Mouse (Mus musculus) heart, postnatal 14 days (tissue): Measurements from ENCODE around the gene Sept12. TPM values are rescaled to one million over a fixed set of nuclear protein-coding genes. Genes with fewer than 3 reads are reported as not detected.

Experiments
- DNase-seq, 2 experiments: peaks; one replicate each; pipeline ENCODE4 v3.0.0; 2021 to 2022
- intact Hi-C: fragments of 180-260 bp; cut with DNase I; formaldehyde crosslinking; loops from one replicate; pipeline ENCODE4 v1.15.1; 2025
- long read RNA-seq, 2 experiments: library from polyadenylated mRNA; stranded (forward); transcript quantifications; one replicate each; pipeline ENCODE4 v2.0.0; 2021
- total RNA-seq, 2 experiments: library from RNA; stranded (reverse); gene quantifications; 2 replicates each; pipeline ENCODE4 v1.2.3; 2021

Sept12 gene
- total RNA-seq: not detected
- long read RNA-seq, experiment 1: 0 reads
- long read RNA-seq, experiment 2: 0 reads

DNA sequence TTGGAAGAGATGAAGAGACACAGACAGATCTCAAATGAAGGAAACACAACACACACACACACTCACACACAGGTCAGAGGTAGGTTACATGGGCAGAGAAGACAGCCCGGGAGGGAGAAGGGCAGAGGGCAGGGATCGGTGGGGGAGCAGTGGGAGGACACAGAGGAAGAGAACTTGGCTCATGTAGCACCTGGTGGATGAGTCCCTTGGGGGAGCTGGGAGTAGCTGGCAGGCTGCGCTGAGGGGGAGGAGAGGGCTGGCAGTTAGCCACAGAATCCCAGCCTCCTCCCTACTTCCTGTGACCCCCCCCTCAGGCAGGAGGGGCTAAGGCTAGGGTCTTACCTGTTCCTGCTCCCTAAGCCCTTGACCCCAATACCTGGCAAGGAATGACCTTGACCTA lies at the start of gene Sept12:
Gene Sept12, minus strand, starts transcription at position 300 of the 400 bp plus-strand sequence.
- intact Hi-C loops: no loop called here
- DNase-seq: peak in 1 of 2 experiments; percentile 31

DNA sequence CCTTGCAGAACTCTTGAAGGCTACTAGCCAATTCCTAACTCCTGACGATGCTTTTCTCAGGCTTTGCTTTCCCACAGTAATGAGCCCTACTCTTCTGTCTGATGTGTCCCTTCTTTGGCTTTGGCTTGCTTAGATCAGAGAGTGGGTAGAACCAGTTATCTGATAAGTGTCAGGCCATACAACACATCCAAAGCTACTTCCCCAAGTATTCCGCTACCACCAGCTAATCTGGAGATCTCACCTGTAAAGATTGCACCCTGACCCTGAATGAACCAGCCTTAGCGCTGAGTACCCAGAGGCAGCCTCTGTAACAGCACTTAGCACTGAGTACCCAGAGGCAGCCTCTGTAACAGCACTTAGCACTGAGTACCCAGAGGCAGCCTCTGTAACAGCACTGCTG lies 47.7 kb upstream of the Sept12 start:
- intact Hi-C loops: no loop called here
- DNase-seq: no peak

DNA sequence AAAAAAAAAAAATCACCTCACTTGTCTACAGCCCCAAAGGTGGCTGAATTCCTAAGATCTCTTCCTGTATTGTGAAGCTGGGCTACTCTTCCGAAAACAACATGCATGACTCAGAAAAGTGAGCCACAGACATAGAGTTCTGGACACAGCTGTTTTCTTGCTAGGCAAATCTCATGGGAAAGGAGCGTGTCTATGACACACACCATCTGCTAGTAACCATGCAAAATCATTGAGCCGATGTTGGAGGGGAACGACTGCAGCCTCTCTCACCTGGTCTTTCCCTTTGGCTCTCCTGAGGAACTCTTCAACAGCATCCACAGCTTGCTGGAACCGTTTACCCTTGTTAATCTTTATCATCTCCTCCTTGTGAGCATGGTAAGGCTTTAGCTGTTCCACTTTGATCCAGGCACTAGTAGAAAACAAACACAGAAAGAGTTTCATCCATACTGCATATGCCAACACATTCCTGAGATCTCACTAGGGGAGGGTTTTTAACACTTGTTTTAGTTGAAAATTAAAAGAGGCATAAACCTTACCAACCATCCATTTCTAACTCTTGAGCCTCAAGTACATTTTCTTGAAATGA lies 39.1 kb upstream of the Sept12 start:
- intact Hi-C loops: no loop called here
- DNase-seq: peak; percentile 25 to 26

DNA sequence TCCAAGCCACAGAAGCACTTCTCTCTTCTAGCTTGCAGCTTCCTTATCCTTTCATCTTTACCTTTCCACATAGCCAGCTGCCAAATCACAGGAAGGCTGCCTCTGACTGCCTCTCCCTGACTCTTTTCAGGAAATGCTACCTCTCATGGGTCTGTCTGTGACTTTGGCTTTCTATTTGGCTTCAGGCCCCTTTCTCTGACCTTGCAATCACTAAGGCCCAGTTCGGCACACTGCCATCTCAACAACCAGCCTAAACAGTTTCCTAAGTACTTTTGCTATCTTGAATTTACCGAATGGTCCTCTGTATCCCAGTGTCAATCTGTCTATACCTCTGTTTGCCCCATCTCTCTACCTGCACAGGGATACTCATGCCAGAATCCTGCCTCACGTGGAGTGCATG lies 37.9 kb upstream of the Sept12 start:
- DNase-seq: no peak
- intact Hi-C loops: no loop called here

DNA sequence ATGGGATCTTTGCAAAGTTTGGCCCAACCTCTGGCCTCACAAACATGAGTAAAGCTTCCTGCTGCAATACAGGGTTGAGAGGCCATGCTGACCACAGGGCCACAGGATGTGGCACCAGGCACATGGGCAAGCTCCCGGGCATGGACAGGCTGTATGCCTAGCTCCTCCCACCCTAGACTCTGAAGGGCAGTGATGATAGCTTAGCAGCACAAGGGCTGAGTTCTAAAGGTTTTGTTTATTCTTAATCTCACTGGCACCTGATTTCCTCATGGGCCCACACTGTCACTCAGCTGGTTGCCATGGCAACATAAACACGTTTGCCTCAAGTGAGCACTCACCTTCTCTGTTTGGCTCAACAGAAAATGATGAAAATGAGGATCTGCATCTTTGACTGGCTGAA lies 32.2 kb upstream of the Sept12 start:
- intact Hi-C loops: loop anchor here (10.0 kb wide), 1 partner anchor 335 kb away; no protein-coding TSS in a partner anchor
- DNase-seq: no peak

DNA sequence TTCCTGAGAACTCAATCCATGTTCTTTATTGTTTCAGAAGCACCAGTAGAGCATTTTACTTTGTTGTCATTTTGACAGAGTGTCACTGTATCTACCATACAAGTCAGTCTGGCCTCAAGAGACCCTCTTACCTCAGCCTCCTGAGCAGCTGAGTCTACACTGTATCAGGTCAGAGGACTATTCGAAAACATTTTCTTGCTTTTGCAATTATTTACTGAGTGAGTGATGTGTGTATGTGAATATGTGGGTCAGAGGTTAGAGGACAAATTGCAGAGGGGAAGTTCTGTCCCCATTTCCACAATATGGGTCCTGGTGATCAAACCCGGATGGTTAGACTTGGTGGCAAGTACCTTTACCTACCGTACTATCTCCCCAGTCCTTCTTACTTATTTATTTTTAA lies 26.4 kb upstream of the Sept12 start:
- intact Hi-C loops: loop anchor here (5.0 to 10.0 kb wide), 2 partner anchors 53 to 329 kb away; no protein-coding TSS in a partner anchor

DNA sequence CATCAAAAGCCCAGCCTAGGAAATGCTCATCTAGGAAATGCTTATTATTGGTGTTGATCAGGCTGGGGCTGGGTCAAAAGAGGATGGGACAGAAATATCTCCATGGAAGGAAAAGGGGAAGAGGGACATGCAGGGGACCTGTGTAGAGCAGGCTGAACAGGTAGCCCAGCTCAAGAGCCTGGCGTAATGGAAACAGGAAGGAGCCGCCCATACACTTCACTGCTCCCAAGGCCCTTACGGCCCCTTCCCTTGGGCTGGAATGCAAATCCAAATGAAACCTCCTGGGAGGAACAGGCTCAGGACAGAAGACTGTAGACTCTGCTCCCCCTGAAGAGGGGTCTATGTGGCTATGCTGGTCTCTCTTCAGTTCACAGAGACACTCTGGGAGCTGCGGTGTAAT lies 16.9 kb upstream of the Sept12 start:
- intact Hi-C loops: no loop called here
- DNase-seq: no peak

More for the DNA sequence above, 26.4 kb upstream of the Sept12 start:
- DNase-seq: no peak

DNA sequence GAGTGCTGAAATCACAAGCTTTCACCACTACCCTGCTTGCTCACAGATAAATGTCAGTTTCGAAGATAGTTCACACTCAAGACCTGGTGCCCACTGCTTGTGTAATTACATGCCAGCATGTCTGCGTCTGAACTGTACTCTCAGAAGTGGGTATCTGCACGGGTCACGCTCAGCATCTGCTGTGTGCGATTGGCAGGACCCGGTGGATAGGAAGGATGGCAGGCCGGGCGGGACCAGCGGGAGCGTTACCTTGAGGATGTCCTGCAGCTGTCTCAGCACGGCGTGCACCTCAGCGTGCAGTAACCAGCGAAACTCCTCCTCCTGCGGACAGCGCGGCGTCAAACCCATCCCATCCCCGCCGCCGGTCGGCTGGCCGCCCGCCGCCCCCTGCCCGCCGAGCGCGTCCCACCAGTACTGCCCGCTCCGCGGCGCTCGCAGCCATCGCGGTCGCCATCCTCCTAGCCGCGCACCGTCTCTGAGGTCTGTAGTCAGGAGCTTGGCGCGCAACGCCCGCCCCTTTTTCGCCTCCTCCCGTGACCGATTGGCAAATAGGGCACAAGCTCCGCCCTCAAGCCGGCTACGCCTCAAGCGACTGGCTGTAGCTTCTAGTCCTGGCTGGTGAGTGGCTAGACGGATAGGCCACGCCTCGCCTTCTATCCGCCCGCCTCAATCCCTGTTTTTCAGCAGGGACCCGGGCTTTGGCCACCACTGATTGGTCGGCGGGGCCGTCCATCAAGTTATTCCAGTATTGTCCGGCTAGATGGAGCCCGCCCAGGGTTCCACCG lies 15.6 kb upstream of the Sept12 start, which contains the start of gene Rogdi:
Gene Rogdi, minus strand, starts transcription at position 500 of the 785 bp plus-strand sequence.
- peak; percentile 96 to 97 for DNase-seq
- intact Hi-C loops: loop anchor here (2.0 kb wide), 2 partner anchors 38 to 48 kb away; partner anchors contain the start of genes Anks3 and Ubn1

DNA sequence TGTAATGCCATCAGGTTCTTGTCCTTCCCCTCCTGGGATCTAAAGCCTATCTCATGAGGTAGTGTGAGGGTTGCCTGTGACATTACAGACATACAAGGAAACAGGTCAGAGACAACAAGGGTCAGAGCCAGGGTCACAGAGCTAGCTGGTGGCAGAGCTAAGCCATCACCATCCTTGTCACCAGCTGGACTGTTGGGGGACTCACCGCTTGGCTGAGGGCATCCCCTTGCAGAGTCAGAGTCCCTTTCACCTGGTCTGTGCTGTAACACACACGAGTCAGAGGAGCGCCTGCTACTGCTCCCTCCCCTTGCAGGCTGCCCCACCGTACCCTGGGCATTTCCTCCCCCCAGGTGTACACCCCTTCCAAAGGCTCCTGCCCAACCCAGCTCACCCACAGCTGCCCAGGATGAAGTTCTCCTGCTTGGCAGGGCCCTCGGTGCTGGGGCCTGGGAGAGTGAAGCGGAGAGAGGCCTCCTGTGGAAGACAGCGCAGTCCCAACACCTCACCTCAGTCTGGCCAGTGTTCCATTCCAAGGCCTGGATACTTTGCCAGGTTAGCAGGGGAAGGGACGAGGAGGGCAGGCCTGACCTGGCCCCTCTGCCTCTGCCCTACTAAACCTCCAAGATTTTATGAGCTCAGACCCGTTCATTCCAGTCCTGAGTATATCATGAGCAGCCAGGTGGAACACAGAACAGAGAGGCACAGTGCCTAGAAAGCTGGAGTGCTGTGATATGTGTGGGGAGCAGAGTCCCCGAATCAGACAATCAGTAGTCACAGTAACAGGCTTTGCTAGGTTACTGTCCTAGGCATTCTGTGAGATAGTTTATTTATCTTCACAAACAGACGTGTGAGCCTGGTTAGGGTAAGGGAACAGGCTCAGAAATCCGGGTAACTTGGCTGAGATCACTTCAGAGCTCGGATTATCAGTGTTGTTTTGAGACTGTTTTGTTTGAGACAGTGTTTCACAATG lies 14.7 kb upstream of the Sept12 start:
- intact Hi-C loops: loop anchor here (2.0 kb wide), 2 partner anchors 38 to 48 kb away; partner anchors contain the start of genes Anks3 and Ubn1
- DNase-seq: no peak

DNA sequence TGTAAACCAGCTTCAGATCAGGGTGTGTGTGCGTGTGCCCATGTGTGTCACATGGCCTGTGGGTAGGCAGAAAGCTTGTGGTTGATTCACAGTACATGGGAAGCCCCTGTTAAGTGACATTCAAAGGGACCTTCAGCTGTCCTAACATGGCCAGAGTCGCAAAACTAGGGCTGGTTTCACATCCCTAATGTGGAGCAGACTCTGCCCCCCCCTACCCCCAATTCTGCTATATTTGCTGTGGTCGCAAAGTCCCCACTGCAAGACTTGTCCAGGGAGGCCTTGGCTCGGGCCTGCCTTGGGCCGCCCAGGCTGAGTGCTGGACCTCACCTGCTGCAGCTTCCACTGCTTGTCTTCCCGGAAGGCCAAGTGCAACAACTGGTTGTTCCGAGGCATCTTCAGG lies 13.6 kb upstream of the Sept12 start:
- DNase-seq: no peak
- intact Hi-C loops: no loop called here

DNA sequence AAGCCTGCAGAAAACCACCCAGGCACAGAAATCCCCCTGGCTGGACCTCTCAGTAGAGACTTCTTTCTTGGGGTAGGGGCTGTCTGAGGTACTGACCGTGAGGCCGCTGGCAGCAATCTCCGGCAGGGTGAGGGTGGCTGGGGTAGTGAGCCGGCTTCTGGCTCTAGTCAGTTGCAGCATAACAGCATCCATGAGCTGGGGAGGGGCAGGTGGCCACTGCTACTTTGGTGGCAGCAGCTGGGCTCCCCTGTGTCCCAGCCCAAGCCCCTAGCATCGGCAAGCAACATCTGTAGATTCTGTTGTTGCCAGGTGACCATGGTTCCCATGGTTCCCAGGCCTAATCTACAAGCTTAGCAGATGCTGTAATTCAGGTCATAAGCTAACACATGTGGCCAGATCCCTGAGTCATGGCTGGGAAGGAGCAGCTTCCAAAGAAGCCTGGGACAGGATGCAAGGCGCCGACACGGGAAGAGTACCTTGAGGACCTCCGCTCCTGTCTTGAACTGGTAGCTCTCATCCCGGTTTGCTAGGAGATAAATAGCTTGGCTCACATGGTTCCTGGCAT lies 12.8 kb upstream of the Sept12 start:
- peak in 1 of 2 experiments; percentile 12 for DNase-seq
- intact Hi-C loops: no loop called here

DNA sequence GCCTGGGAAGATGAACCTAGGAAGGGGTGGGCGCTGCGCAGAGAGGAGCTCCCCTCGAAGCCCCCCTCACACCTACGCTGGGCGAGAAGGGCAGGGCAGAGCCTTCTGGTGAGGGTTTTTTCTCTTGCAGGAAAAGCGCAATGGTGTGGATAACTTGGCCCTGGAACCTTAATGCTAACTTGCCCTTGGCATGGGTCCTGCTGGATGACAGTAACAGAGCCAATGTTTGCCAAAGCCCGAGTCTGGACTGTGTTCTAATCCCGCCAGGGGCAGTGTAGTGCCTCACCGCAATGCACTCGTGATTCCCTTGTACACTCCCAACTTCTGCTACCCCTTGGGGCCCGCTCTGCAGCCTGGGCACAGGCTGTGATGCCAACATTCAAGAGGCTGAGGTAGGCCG lies 10.4 kb upstream of the Sept12 start:
- no peak for DNase-seq
- intact Hi-C loops: no loop called here

DNA sequence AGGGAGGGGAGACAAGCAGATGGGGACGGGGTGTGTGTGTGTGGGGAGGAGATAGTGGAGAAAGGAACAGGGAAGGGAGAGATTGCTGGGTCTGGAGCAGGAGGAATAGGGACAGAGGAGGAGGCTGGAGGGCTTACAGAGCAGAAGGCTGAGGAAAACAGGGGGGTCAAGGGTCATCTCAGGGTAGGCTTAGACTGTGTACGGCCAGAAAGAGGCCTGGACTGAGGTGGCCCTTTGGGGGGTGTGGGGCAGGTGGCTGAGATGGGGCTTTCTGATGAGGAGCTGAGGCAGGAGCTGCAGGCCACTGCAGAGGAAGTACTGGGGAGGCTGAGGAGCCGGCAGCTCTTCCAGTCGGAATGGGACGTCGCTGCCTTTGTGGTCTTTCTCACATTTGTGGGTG lies 9.8 kb upstream of the Sept12 start:
- DNase-seq: no peak
- intact Hi-C loops: no loop called here

DNA sequence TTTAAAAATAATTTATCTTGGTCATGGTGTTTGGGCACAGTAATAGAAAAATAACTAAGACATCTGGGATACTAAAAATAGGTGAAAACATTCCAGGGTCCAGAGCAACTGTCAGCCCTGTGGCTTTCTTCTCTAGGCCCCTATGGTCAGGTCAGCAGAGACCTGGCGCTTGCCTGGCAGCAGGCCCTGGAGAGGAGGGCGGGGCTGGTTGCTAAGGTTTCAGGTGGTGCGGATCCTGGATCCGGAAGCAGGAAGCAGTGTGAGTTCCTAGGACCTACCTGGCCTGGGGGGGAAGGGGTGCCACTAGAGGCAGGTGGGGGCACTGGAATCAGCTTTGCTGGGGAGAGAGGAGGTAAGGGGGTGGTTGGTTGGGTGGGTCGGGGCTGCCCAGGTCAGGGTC lies 9.4 kb upstream of the Sept12 start, which contains the start of gene Smim22:
Gene Smim22, plus strand, starts transcription at position 222 of the 400 bp plus-strand sequence.
- intact Hi-C loops: no loop called here

DNA sequence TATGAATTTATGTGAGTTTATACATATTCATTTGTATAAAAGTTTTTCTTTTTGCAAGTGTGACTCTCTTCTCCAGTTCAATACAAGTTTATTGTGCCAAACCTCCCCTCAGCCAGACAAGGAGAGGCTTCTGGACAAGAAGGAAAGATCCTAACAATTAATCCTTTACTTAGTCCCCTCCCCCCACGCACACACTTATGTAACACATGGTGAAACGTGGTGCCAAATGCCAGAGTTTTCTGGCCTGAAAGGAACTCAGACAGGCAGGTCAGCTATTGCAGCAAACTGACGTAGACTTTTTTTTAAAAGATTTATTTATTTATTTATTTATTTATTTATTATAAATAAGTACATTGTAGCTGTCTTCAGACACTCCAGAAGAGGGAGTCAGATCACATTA lies 3.0 kb upstream of the Sept12 start:
- no peak for DNase-seq
- intact Hi-C loops: no loop called here

More for the DNA sequence above, 9.4 kb upstream of the Sept12 start, which contains the start of gene Smim22:
- DNase-seq: no peak

DNA sequence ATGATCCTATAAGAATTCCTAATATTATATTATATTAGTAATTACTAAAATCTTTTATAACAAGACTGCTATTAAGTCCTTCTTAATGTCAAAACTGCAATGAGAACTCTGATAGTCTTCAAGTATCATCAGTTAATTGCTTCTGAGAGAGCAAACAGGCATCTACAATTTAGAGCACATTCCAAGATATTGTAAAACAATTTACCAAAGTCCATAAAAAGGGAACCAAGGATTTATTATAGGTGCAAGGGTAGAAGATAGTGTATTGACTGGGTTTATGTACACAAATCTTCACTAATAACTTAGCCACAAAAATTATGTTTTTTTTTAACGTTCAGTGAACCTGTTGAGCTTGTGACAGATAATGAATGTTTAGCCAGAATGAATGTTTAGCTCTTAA lies 1.3 kb upstream of the Sept12 start:
- no peak for DNase-seq
- intact Hi-C loops: no loop called here

DNA sequence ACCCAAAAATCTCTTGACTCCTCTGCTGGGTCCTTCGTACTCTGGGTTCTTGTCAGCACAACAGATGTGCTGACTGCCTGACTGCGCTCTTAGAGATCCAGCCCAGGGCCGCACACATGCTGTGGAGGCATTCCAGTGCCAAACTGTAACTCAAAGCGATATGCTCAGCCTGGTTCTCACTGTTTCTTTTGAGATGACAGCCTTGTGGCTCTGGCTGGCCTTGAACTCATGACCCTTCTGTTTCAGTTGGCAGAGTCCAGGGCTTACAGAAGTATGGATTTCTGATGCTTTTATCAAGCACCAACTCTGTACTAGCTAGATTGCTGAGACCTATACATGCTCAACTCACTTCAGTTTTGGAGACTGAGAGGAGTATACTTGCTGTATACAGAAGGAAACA lies 4.4 kb downstream of the Sept12 start:
- no peak for DNase-seq
- intact Hi-C loops: no loop called here

DNA sequence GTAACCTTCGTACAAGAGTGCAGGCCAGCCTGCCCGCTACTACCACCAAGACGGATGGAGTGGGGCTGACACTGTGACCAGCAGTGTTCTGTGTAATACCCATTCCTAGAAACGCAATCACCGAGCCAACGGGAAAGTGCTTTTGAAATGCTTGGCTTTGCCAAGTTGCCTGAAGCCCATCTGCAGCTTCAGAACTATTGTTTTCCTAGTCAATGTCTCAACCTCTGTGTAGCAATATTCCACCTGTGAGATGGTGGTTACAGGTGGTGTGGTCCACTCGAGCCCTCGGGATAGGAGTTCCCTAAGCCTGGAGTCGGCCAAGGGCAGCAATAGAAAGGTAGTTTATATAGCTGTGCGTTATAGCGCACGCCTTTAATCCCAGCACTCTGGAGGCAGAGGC lies 12.9 kb downstream of the Sept12 start:
- intact Hi-C loops: no loop called here
- DNase-seq: no peak

DNA sequence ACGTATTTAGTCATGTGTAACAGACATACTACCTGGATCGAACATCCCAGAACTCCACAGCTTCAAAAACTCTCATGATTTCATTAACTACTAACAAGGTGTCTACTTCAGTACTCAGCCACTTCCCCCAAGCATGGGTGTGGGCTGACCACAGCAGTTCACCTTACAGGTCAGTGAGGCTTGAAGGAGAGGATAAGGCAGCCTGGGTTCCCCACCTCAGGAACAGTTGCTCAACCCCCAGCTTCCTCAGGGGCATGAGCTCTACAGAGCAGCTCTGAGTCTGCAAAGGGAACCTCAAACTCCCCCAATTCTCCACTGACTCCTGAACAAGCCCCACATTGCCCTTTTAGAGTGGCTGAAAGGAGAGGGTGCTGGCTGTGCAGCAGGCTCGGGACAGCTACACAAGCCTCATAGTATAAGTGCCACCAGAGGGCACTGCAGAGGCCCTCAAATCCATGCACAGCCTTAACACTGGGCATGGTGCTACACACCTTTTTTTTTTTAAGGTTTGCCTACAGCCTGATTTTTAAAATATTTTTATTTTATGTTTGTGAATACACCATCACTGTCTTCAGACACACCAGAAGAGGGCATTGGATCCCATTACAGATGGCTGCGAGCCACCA lies 17.8 kb downstream of the Sept12 start:
- DNase-seq: peak; percentile 26 to 45
- intact Hi-C loops: loop anchor here (1.0 kb wide), 1 partner anchor 165 kb away; no protein-coding TSS in a partner anchor
